Mouse (Mus musculus): ENCODE measurements around the gene Triap1.

The Triap1 gene

GRCm38 (mm10) chr5:115391935-115392334 lies 50.9 kb downstream of the Triap1 start:
- DNase-seq (ENCODE audit: extremely low read depth, low read depth, low spot score) = no peak

- no peak for DNase-seq (ENCODE audit: extremely low read depth, low read depth, low spot score)
Observed at GRCm38 (mm10) chr5:115392969-115393368, 51.9 kb downstream of the Triap1 start.
